Comparison of ENCODE assay signal across 8 mouse cellular contexts in the genomic region with DNA sequence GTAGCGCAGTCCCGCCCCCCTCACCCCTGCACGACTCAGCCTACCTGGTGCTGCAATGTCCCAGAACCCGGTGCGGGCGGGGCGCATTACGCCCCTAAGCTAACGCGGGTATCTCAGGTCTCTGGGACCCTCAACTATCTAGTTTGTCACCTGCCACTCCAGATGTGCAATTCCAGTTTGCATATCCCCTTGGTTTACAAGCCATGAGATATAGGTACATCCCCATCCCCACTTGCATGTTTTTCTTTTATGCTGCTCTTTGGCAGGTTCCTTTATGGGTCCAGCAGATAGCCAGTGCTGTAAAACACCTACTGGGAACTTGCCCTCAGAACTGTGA. TPM values are rescaled to one million over a fixed set of nuclear protein-coding genes. Genes with fewer than 3 reads are reported as not detected.
A peak's percentile ranks its signal among the peaks of the same experiment; 100 is the strongest.
DNase-seq lines count a peak whose midpoint lies in the region; ATAC-seq and TF ChIP-seq lines count a peak whose summit lies in the region.

No protein-coding gene starts in this region.

- no peak for TF ChIP-seq CTCF in layer of hippocampus, adult 2 months (conservative IDR thresholded peaks at IDR 0.05)
- no peak for TF ChIP-seq CTCF in midbrain, postnatal 0 days (IDR thresholded peaks at IDR 0.05)

- no peaks in the 10 kb centered on the region; the same call in 1 of the 2 replicates for H3K4me1 ChIP-seq in brown adipose tissue, adult 24 weeks (ENCODE audit: control insufficient read depth, insufficient read depth, insufficient read length, low read length)
- peaks cover 63% of the 10 kb centered on the region for H3K4me1 ChIP-seq in hindbrain, embryonic 15.5 days (replicated peaks)
- H3K4me1 ChIP-seq in midbrain, postnatal 0 days (ENCODE audit: insufficient read depth, low read length): peaks cover 20% of the 10 kb centered on the region

- H3K4me3 ChIP-seq in layer of hippocampus, adult 2 months: peak overlapping the region; percentile 80
- peak overlapping the region; percentile 56 for H3K4me3 ChIP-seq in brown adipose tissue, adult 24 weeks (ENCODE audit: insufficient read depth, low read depth, low read length)
- H3K4me3 ChIP-seq in hindbrain, embryonic 15.5 days: peak overlapping the region; percentile 77
- peak overlapping the region; percentile 70 for H3K4me3 ChIP-seq in midbrain, postnatal 0 days (ENCODE audit: low read depth, low read length)

- ATAC-seq in hindbrain, embryonic 15.5 days (ENCODE audit: low FRiP score, low read depth): no peak
- ATAC-seq in midbrain, postnatal 0 days (ENCODE audit: low FRiP score): no peak; the same call in 1 of the 2 replicates

- peaks cover 19% of the 10 kb centered on the region for H3K36me3 ChIP-seq in hindbrain, embryonic 15.5 days
- peaks cover 20% of the 10 kb centered on the region for H3K36me3 ChIP-seq in midbrain, postnatal 0 days (ENCODE audit: insufficient read depth, low read length)

- H3K27ac ChIP-seq in layer of hippocampus, adult 2 months: peak overlapping the region; percentile 99
- no peak overlapping the region for H3K27ac ChIP-seq in brown adipose tissue, adult 24 weeks (replicated peaks; ENCODE audit: low read depth, low read length)
- peak overlapping the region; percentile 97 for H3K27ac ChIP-seq in hindbrain, embryonic 15.5 days (replicated peaks)
- peak overlapping the region; percentile 97 for H3K27ac ChIP-seq in midbrain, postnatal 0 days (ENCODE audit: low read depth, low read length)

- H3K9ac ChIP-seq in hindbrain, embryonic 15.5 days: peak overlapping the region; percentile 96
- peak overlapping the region; percentile 99; the same call in 1 of the 2 replicates for H3K9ac ChIP-seq in midbrain, postnatal 0 days (replicated peaks; ENCODE audit: low read length, poor library complexity, severe bottlenecking)

- no peaks in the 10 kb centered on the region for H3K9me3 ChIP-seq in hindbrain, embryonic 15.5 days
- H3K9me3 ChIP-seq in midbrain, postnatal 0 days (ENCODE audit: low read length): no peaks in the 10 kb centered on the region

- H3K27me3 ChIP-seq in hindbrain, embryonic 15.5 days: no peaks in the 10 kb centered on the region
- no peaks in the 10 kb centered on the region for H3K27me3 ChIP-seq in midbrain, postnatal 0 days (ENCODE audit: insufficient read depth, low read length)

- under 1% methylated on average over 10 of the region's 10 CpGs for WGBS in hindbrain, embryonic 15.5 days
- WGBS in midbrain, postnatal 0 days: 2% methylated on average over 10 of the region's 10 CpGs

- H3K4me2 ChIP-seq in hindbrain, embryonic 15.5 days: peak overlapping the region; percentile 79
- H3K4me2 ChIP-seq in midbrain, postnatal 0 days (ENCODE audit: low read depth, low read length, poor library complexity, severe bottlenecking): peak overlapping the region; percentile 89

- DNase-seq in layer of hippocampus, adult 2 months (ENCODE audit: low spot score in 2 of 2): no peak
- no peak for DNase-seq in layer of hippocampus, adult 9-10 months (ENCODE audit: low spot score)
- DNase-seq in midbrain, postnatal 0 days (ENCODE audit: low spot score): no peak
- no peak for DNase-seq in right cerebral cortex, postnatal 14 days
- DNase-seq in T-cell, adult 2 months (ENCODE audit: low spot score): no peak
- no peak for DNase-seq in right cerebral cortex, postnatal 10 days (ENCODE audit: low spot score in 2 of 2)

RNA-seq across cellular contexts. Expression of a gene that starts 1.0 kb away (rescaled TPM):
- 100 to 1,000 TPM; 332 to 344 TPM for total RNA-seq in layer of hippocampus, adult 2 months (2021)
- 1,146 and 1,395 TPM in 2 replicates for polyA plus RNA-seq in brown adipose tissue, adult 24 weeks (2012; ENCODE audit: insufficient read depth, insufficient read length, missing spikeins)
- polyA plus RNA-seq in hindbrain, embryonic 15.5 days (2015; fragmentation: Nextera tagmentation; extraction: Ambion mirVana): 503 and 517 TPM in 2 replicates
- 231 and 259 TPM in 2 replicates for total RNA-seq in midbrain, postnatal 0 days (2014; rRNA removed)
- polyA plus RNA-seq in midbrain, postnatal 0 days (2015; fragmentation: Nextera tagmentation; extraction: Ambion mirVana): 607 and 661 TPM in 2 replicates

RNA-seq across cellular contexts. Expression of a gene that starts 1.2 kb away (rescaled TPM):
- 100 to 1,000 TPM; 331 to 341 TPM for total RNA-seq in layer of hippocampus, adult 2 months (2021)
- polyA plus RNA-seq in brown adipose tissue, adult 24 weeks (2012; ENCODE audit: insufficient read depth, insufficient read length, missing spikeins): 1.1 and 1.5 TPM in 2 replicates
- 61.4 and 71.3 TPM in 2 replicates for polyA plus RNA-seq in hindbrain, embryonic 15.5 days (2015; fragmentation: Nextera tagmentation; extraction: Ambion mirVana)
- total RNA-seq in midbrain, postnatal 0 days (2014; rRNA removed): 273 and 276 TPM in 2 replicates
- polyA plus RNA-seq in midbrain, postnatal 0 days (2015; fragmentation: Nextera tagmentation; extraction: Ambion mirVana): 120 and 121 TPM in 2 replicates

RNA-seq across cellular contexts. Expression of a gene that starts 8.7 kb away (rescaled TPM):
- total RNA-seq in layer of hippocampus, adult 2 months (2021): 10 to 100 TPM; 53.1 to 54.5 TPM
- polyA plus RNA-seq in brown adipose tissue, adult 24 weeks (2012; ENCODE audit: insufficient read depth, insufficient read length, missing spikeins): 25.5 and 31.6 TPM in 2 replicates
- polyA plus RNA-seq in hindbrain, embryonic 15.5 days (2015; fragmentation: Nextera tagmentation; extraction: Ambion mirVana): 22.6 and 26.0 TPM in 2 replicates
- 114 and 143 TPM in 2 replicates for total RNA-seq in midbrain, postnatal 0 days (2014; rRNA removed)
- polyA plus RNA-seq in midbrain, postnatal 0 days (2015; fragmentation: Nextera tagmentation; extraction: Ambion mirVana): 16.3 and 17.2 TPM in 2 replicates

RNA-seq across cellular contexts. Expression of a gene that starts 23.8 kb away (rescaled TPM):
- 10 to 100 TPM; 96.8 to 97.7 TPM for total RNA-seq in layer of hippocampus, adult 2 months (2021)
- polyA plus RNA-seq in brown adipose tissue, adult 24 weeks (2012; ENCODE audit: insufficient read depth, insufficient read length, missing spikeins): 113 and 121 TPM in 2 replicates
- polyA plus RNA-seq in hindbrain, embryonic 15.5 days (2015; fragmentation: Nextera tagmentation; extraction: Ambion mirVana): 18.6 and 20.0 TPM in 2 replicates
- total RNA-seq in midbrain, postnatal 0 days (2014; rRNA removed): 84.0 and 97.3 TPM in 2 replicates
- polyA plus RNA-seq in midbrain, postnatal 0 days (2015; fragmentation: Nextera tagmentation; extraction: Ambion mirVana): 12.3 and 12.4 TPM in 2 replicates

RNA-seq across cellular contexts. Expression of a gene that starts 26.4 kb away (rescaled TPM):
- 100 to 1,000 TPM in 1 of 2 experiments, 10 to 100 TPM in 1; 88.3 to 103 TPM for total RNA-seq in layer of hippocampus, adult 2 months (2021)
- polyA plus RNA-seq in brown adipose tissue, adult 24 weeks (2012; ENCODE audit: insufficient read depth, insufficient read length, missing spikeins): 15.1 and 27.5 TPM in 2 replicates
- 295 and 319 TPM in 2 replicates for polyA plus RNA-seq in hindbrain, embryonic 15.5 days (2015; fragmentation: Nextera tagmentation; extraction: Ambion mirVana)
- 315 and 337 TPM in 2 replicates for total RNA-seq in midbrain, postnatal 0 days (2014; rRNA removed)
- 760 and 829 TPM in 2 replicates for polyA plus RNA-seq in midbrain, postnatal 0 days (2015; fragmentation: Nextera tagmentation; extraction: Ambion mirVana)

Comparison
In these comparisons a context has a peak if more than half of its experiments do, and no peak if none do; other contexts are left out.
1. RNA of a gene that starts 1.2 kb away (polyA plus RNA-seq): 120 to 121 TPM in midbrain, postnatal 0 days and 61.4 to 71.3 TPM in hindbrain, embryonic 15.5 days; 1.1 to 1.5 TPM in brown adipose tissue, adult 24 weeks; every median in the first group is over 10 times any median in the second.
2. Peak in every context shown above with its lines, with median percentiles within 50 percentile points of each other: H3K4me3 ChIP-seq.